Mouse (Mus musculus) right cerebral cortex, postnatal 25 days (tissue): ENCODE data around the gene Agpat3.
"Not testable (repeated sequence)": the region's sequence is repeated elsewhere in the genome, so short reads cannot be mapped to it uniquely, and the experiment has no call there.

Experiments used
- DNase-seq: peaks from one replicate; pipeline ENCODE4 v3.0.0; 2022

Gene Agpat3

GRCm38 (mm10) chr10:78360290-78360711, 8.0 kb upstream of the Agpat3 start:
- DNase-seq: no peak

GRCm38 (mm10) chr10:78358999-78359398, 6.7 kb upstream of the Agpat3 start:
- not testable (repeated sequence) for DNase-seq

- DNase-seq: no peak
These were observed 6.0 kb upstream of the Agpat3 start for GRCm38 (mm10) chr10:78358266-78358665.

- DNase-seq: no peak
These were observed 5.5 kb upstream of the Agpat3 start for GRCm38 (mm10) chr10:78357742-78358141.

- DNase-seq: no peak
These were observed 3.8 kb upstream of the Agpat3 start for GRCm38 (mm10) chr10:78355931-78356593.

GRCm38 (mm10) chr10:78353196-78353595, 907 bp upstream of the Agpat3 start:
- no peak for DNase-seq

GRCm38 (mm10) chr10:78352666-78353030, 359 bp upstream of the Agpat3 start:
- DNase-seq: no peak

- no peak for DNase-seq
These were observed 764 bp downstream of the Agpat3 start for GRCm38 (mm10) chr10:78351564-78351886.

- no peak for DNase-seq
These were observed 1.3 kb downstream of the Agpat3 start for GRCm38 (mm10) chr10:78350796-78351556.

- no peak for DNase-seq
These were observed 2.7 kb downstream of the Agpat3 start for GRCm38 (mm10) chr10:78349464-78350165.

- no peak for DNase-seq
These were observed 4.1 kb downstream of the Agpat3 start for GRCm38 (mm10) chr10:78348211-78348610.

GRCm38 (mm10) chr10:78347486-78347885, 4.8 kb downstream of the Agpat3 start:
- DNase-seq: no peak

GRCm38 (mm10) chr10:78345466-78345865, 6.8 kb downstream of the Agpat3 start:
- DNase-seq: no peak

- no peak for DNase-seq
These were observed 10.2 kb downstream of the Agpat3 start for GRCm38 (mm10) chr10:78342091-78342490.

GRCm38 (mm10) chr10:78338180-78338579, 14.1 kb downstream of the Agpat3 start:
- DNase-seq: no peak

- no peak for DNase-seq
These were observed 17.2 kb downstream of the Agpat3 start for GRCm38 (mm10) chr10:78334923-78335561.

- no peak for DNase-seq
These were observed 20.7 kb downstream of the Agpat3 start for GRCm38 (mm10) chr10:78331577-78331976.

GRCm38 (mm10) chr10:78329305-78329704, 23.0 kb downstream of the Agpat3 start:
- DNase-seq: no peak

- no peak for DNase-seq
These were observed 24.2 kb downstream of the Agpat3 start for GRCm38 (mm10) chr10:78328011-78328575.

- no peak for DNase-seq
These were observed 26.2 kb downstream of the Agpat3 start for GRCm38 (mm10) chr10:78325916-78326647.

GRCm38 (mm10) chr10:78324556-78325164, 27.6 kb downstream of the Agpat3 start:
- DNase-seq: no peak
